Mouse (Mus musculus): Measurements from ENCODE around the gene Capn2. TPM values are rescaled to one million over a fixed set of nuclear protein-coding genes. Genes with fewer than 3 reads are reported as not detected.
A peak's percentile ranks its signal among the peaks of the same experiment; 100 is the strongest.

The Capn2 gene
- polyA plus RNA-seq, 1 experiment from 2014 or later = 68.7 TPM

DNA sequence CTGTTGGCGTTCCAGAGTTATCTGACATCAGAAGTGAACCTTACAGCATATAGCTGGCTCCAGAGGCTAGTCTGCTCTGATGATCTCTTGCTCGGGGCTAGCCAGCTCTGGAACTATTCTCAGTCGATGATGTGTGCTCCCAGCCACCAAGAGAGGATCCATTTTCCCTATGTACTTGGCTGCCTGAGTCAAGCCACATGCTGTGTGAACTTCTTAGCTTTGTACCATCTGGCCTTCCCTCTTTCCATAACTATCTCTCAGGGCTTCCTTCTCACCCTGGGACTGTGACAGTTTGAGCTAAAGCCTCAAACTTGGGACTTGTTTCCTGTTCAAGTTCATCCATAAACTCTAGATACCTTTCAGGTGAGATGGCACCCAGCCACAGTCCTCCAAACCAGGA is 16.2 kb upstream of the Capn2 start:
- WGBS = 76% methylated on average over 3 of the region's 3 CpGs
- H3K4me1 ChIP-seq (ENCODE audit: control insufficient read depth, insufficient read depth, low read length) = no peaks in the 10 kb centered on the region
- no peak overlapping the region for H3K9ac ChIP-seq (replicated peaks; ENCODE audit: low read length)
- DNase-seq (no peak), ATAC-seq (ENCODE audit: low FRiP score, low TSS enrichment) (no peak)
- H3K27ac ChIP-seq (replicated peaks; ENCODE audit: low read depth, low read length) = no peak overlapping the region
- no peaks in the 10 kb centered on the region for H3K36me3 ChIP-seq (ENCODE audit: control insufficient read depth, insufficient read depth, low read length)
- no peak overlapping the region for H3K4me3 ChIP-seq (replicated peaks; ENCODE audit: low read depth, low read length)
- no peaks in the 10 kb centered on the region for H3K27me3 ChIP-seq (ENCODE audit: control insufficient read depth, insufficient read depth, low read length)
- H3K4me2 ChIP-seq (ENCODE audit: low read length) = no peak overlapping the region
- H3K9me3 ChIP-seq (ENCODE audit: control insufficient read depth, low read length) = no peaks in the 10 kb centered on the region

- 0 out of 2 replicates have a peak, but pooled peaks cover 5% of the 10 kb centered on the region for H3K4me1 ChIP-seq (ENCODE audit: control insufficient read depth, insufficient read depth, low read length)
- H3K27me3 ChIP-seq (ENCODE audit: control insufficient read depth, insufficient read depth, low read length) = no peaks in the 10 kb centered on the region
- peak; percentile 35 for DNase-seq
- H3K9ac ChIP-seq (replicated peaks; ENCODE audit: low read length) = no peak overlapping the region
- H3K4me3 ChIP-seq (replicated peaks; ENCODE audit: low read depth, low read length) = no peak overlapping the region
- no peak for ATAC-seq (ENCODE audit: low FRiP score, low TSS enrichment)
- no peaks in the 10 kb centered on the region for H3K9me3 ChIP-seq (ENCODE audit: control insufficient read depth, low read length)
- WGBS = 5% methylated on average over 19 of the region's 19 CpGs
- no peaks in the 10 kb centered on the region for H3K36me3 ChIP-seq (ENCODE audit: control insufficient read depth, insufficient read depth, low read length)
- no peak overlapping the region for H3K27ac ChIP-seq (replicated peaks; ENCODE audit: low read depth, low read length)
- peak overlapping the region; percentile 33 for H3K4me2 ChIP-seq (ENCODE audit: low read length)
These were observed 10.8 kb upstream of the Capn2 start for GRCm38 (mm10) chr1:182527921-182528858.

GRCm38 (mm10) chr1:182527261-182527766 is 9.9 kb upstream of the Capn2 start:
- DNase-seq (no peak), ATAC-seq (ENCODE audit: low FRiP score, low TSS enrichment) (no peak)
- no peak overlapping the region for H3K27ac ChIP-seq (replicated peaks; ENCODE audit: low read depth, low read length)
- H3K4me1 ChIP-seq (ENCODE audit: control insufficient read depth, insufficient read depth, low read length) = 0 out of 2 replicates have a peak, but pooled peaks cover 5% of the 10 kb centered on the region
- H3K9ac ChIP-seq (replicated peaks; ENCODE audit: low read length) = no peak overlapping the region
- H3K4me2 ChIP-seq (ENCODE audit: low read length) = no peak overlapping the region
- H3K9me3 ChIP-seq (ENCODE audit: control insufficient read depth, low read length) = no peaks in the 10 kb centered on the region
- H3K27me3 ChIP-seq (ENCODE audit: control insufficient read depth, insufficient read depth, low read length) = no peaks in the 10 kb centered on the region
- no peak overlapping the region for H3K4me3 ChIP-seq (replicated peaks; ENCODE audit: low read depth, low read length)
- H3K36me3 ChIP-seq (ENCODE audit: control insufficient read depth, insufficient read depth, low read length) = no peaks in the 10 kb centered on the region
- WGBS = 47% methylated on average over 13 of the region's 13 CpGs

GRCm38 (mm10) chr1:182525601-182526000 is 8.2 kb upstream of the Capn2 start:
- DNase-seq = no peak
- H3K4me3 ChIP-seq (replicated peaks; ENCODE audit: low read depth, low read length) = no peak overlapping the region
- no peaks in the 10 kb centered on the region for H3K36me3 ChIP-seq (ENCODE audit: control insufficient read depth, insufficient read depth, low read length)
- H3K4me2 ChIP-seq (ENCODE audit: low read length) = no peak overlapping the region
- 85% methylated on average over 3 of the region's 3 CpGs for WGBS
- ATAC-seq (ENCODE audit: low FRiP score, low TSS enrichment) = no peak
- no peak overlapping the region for H3K27ac ChIP-seq (replicated peaks; ENCODE audit: low read depth, low read length)
- no peaks in the 10 kb centered on the region for H3K9me3 ChIP-seq (ENCODE audit: control insufficient read depth, low read length)
- H3K4me1 ChIP-seq (ENCODE audit: control insufficient read depth, insufficient read depth, low read length) = 0 out of 2 replicates have a peak, but pooled peaks cover 5% of the 10 kb centered on the region
- no peaks in the 10 kb centered on the region for H3K27me3 ChIP-seq (ENCODE audit: control insufficient read depth, insufficient read depth, low read length)
- no peak overlapping the region for H3K9ac ChIP-seq (replicated peaks; ENCODE audit: low read length)

DNA sequence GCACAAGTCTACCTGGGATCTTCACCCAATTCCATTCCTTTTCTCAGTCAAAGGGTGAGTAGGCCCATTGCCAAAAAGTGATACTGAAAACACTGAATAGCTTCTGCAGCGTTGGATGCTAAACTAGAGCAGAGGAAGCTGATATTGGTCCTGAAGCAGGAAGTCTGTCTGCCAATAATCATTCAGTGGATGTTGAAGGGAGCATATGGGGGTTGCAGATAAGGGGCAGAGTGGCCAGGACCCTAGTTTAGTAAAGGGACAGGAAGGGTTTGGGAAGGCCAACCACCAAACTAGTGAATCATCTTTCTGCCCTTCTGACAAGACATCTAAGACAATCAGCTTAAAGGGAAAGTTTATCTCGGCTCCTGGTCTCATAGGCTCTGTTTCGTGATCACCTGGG is 6.3 kb upstream of the Capn2 start:
- ATAC-seq (ENCODE audit: low FRiP score, low TSS enrichment) = no peak
- Histone ChIP-seq H3K36me3 (ENCODE audit: control insufficient read depth, insufficient read depth, low read length) (no peaks in the 10 kb centered on the region), H3K4me2 (ENCODE audit: low read length) (no peak overlapping the region), H3K4me3 (replicated peaks; ENCODE audit: low read depth, low read length) (no peak overlapping the region), H3K9me3 (ENCODE audit: control insufficient read depth, low read length) (no peaks in the 10 kb centered on the region), H3K27ac (replicated peaks; ENCODE audit: low read depth, low read length) (no peak overlapping the region), H3K4me1 (ENCODE audit: control insufficient read depth, insufficient read depth, low read length) (0 out of 2 replicates have a peak, but pooled peaks cover 5% of the 10 kb centered on the region), H3K9ac (replicated peaks; ENCODE audit: low read length) (no peak overlapping the region), H3K27me3 (ENCODE audit: control insufficient read depth, insufficient read depth, low read length) (no peaks in the 10 kb centered on the region)
- WGBS = 82% methylated on average over 3 of the region's 3 CpGs
- DNase-seq = no peak

- H3K9ac ChIP-seq (replicated peaks; ENCODE audit: low read length) = no peak overlapping the region
- DNase-seq (no peak), ATAC-seq (ENCODE audit: low FRiP score, low TSS enrichment) (no peak)
- 82% methylated on average over 5 of the region's 5 CpGs for WGBS
- no peak overlapping the region for H3K4me2 ChIP-seq (ENCODE audit: low read length)
- no peaks in the 10 kb centered on the region for H3K4me1 ChIP-seq (ENCODE audit: control insufficient read depth, insufficient read depth, low read length)
- no peaks in the 10 kb centered on the region for H3K9me3 ChIP-seq (ENCODE audit: control insufficient read depth, low read length)
- H3K27me3 ChIP-seq (ENCODE audit: control insufficient read depth, insufficient read depth, low read length) = no peaks in the 10 kb centered on the region; the same call in 1 of the 2 replicates
- H3K36me3 ChIP-seq (ENCODE audit: control insufficient read depth, insufficient read depth, low read length) = no peaks in the 10 kb centered on the region
- H3K27ac ChIP-seq (replicated peaks; ENCODE audit: low read depth, low read length) = no peak overlapping the region
- H3K4me3 ChIP-seq (replicated peaks; ENCODE audit: low read depth, low read length) = no peak overlapping the region
These were observed 5.6 kb upstream of the Capn2 start for GRCm38 (mm10) chr1:182522961-182523360.

GRCm38 (mm10) chr1:182520938-182521500 is 3.6 kb upstream of the Capn2 start:
- Histone ChIP-seq H3K27ac (replicated peaks; ENCODE audit: low read depth, low read length) (no peak overlapping the region), H3K36me3 (ENCODE audit: control insufficient read depth, insufficient read depth, low read length) (no peaks in the 10 kb centered on the region), H3K9me3 (ENCODE audit: control insufficient read depth, low read length) (no peaks in the 10 kb centered on the region), H3K4me2 (ENCODE audit: low read length) (no peak overlapping the region), H3K9ac (replicated peaks; ENCODE audit: low read length) (no peak overlapping the region), H3K27me3 (ENCODE audit: control insufficient read depth, insufficient read depth, low read length) (no peaks in the 10 kb centered on the region; the same call in 1 of the 2 replicates), H3K4me3 (replicated peaks; ENCODE audit: low read depth, low read length) (no peak overlapping the region), H3K4me1 (ENCODE audit: control insufficient read depth, insufficient read depth, low read length) (peaks cover 8% of the 10 kb centered on the region)
- ATAC-seq (ENCODE audit: low FRiP score, low TSS enrichment) = no peak
- DNase-seq = no peak
- 79% methylated on average over 8 of the region's 8 CpGs for WGBS

- Histone ChIP-seq H3K27ac (replicated peaks; ENCODE audit: low read depth, low read length) (no peak overlapping the region), H3K36me3 (ENCODE audit: control insufficient read depth, insufficient read depth, low read length) (no peaks in the 10 kb centered on the region), H3K9me3 (ENCODE audit: control insufficient read depth, low read length) (no peaks in the 10 kb centered on the region), H3K4me2 (ENCODE audit: low read length) (no peak overlapping the region), H3K4me1 (ENCODE audit: control insufficient read depth, insufficient read depth, low read length) (peaks cover 15% of the 10 kb centered on the region), H3K27me3 (ENCODE audit: control insufficient read depth, insufficient read depth, low read length) (no peaks in the 10 kb centered on the region; the same call in 1 of the 2 replicates), H3K4me3 (replicated peaks; ENCODE audit: low read depth, low read length) (no peak overlapping the region), H3K9ac (replicated peaks; ENCODE audit: low read length) (no peak overlapping the region)
- ATAC-seq (ENCODE audit: low FRiP score, low TSS enrichment) (no peak), DNase-seq (peak; percentile 11)
- WGBS = 23% methylated on average over 14 of the region's 14 CpGs
These were observed 2.9 kb upstream of the Capn2 start for GRCm38 (mm10) chr1:182520091-182520937.

All from midbrain, embryonic 14.5 days (tissue).